ENCODE assay signal across 18 mouse cellular contexts in genomic region chr2:110077240-110077639, GRCm38 (mm10).
"Had no signal": no experiment of that assay in that cellular context is flagged by ENCODE, and none has a peak within 500 bp of the region (broad histone marks: within the 10 kb centered on the region; RNA-seq: fewer than 3 reads in every experiment).

No protein-coding gene starts in this region.

- H3K27ac ChIP-seq: left cerebral cortex, adult 2 months; limb, embryonic 12.5 days; midbrain, embryonic 12.5 days; neural tube, embryonic 13.5 days had no signal

- H3K27me3 ChIP-seq: limb, embryonic 12.5 days; midbrain, embryonic 12.5 days; neural tube, embryonic 13.5 days had no signal

- H3K4me3 ChIP-seq: left cerebral cortex, adult 2 months; limb, embryonic 12.5 days; midbrain, embryonic 12.5 days; myocyte; neural tube, embryonic 13.5 days had no signal

- H3K9me3 ChIP-seq: limb, embryonic 12.5 days; midbrain, embryonic 12.5 days; neural tube, embryonic 13.5 days had no signal

- H3K4me1 ChIP-seq: limb, embryonic 12.5 days; midbrain, embryonic 12.5 days; neural tube, embryonic 13.5 days had no signal

- ATAC-seq: inflammation-experienced regulatory T-cells, adult 6 months; midbrain, embryonic 16.5 days had no signal

- H3K9ac ChIP-seq: limb, embryonic 12.5 days; midbrain, embryonic 12.5 days; neural tube, embryonic 13.5 days had no signal

- H3K36me3 ChIP-seq: limb, embryonic 12.5 days; midbrain, embryonic 12.5 days; neural tube, embryonic 13.5 days had no signal

- DNase-seq: kidney, adult 18-20 months; kidney, adult 9 months; kidney, postnatal 14 days; layer of hippocampus, postnatal 36 days; lung, adult 2 months; lung, postnatal 14 days; lung, postnatal 4 days; retina, postnatal 1 day; right cerebral cortex, postnatal 25 days; thymus, adult 18-20 months; thymus, postnatal 36 days had no signal

- H3K4me2 ChIP-seq: limb, embryonic 12.5 days; midbrain, embryonic 12.5 days; neural tube, embryonic 13.5 days had no signal
